Mouse (Mus musculus): ENCODE measurements around the gene Gm17617. TPM values are rescaled to one million over a fixed set of nuclear protein-coding genes. Genes with fewer than 3 reads are reported as not detected.

Gene Gm17617
- total and polyA plus RNA-seq, 3 experiments = not detected

- Histone ChIP-seq H3K27me3 (ENCODE audit: control insufficient read depth, insufficient read depth, low read length) (no peaks in the 10 kb centered on the region), H3K79me2 (replicated peaks; ENCODE audit: control insufficient read depth, insufficient read depth, low read length) (peaks cover 7% of the 10 kb centered on the region; the same call in 1 of the 2 replicates), H3K9ac (ENCODE audit: low read depth, low read length) (no peak overlapping the region), H3K36me3 (ENCODE audit: control insufficient read depth, insufficient read depth, low read length) (peaks cover 13% of the 10 kb centered on the region), H3K27ac (peak overlapping the region; percentile 68), H3K4me3 (no peak overlapping the region), H3K4me1 (ENCODE audit: control insufficient read depth, insufficient read depth, low read length) (peaks cover 12% of the 10 kb centered on the region)
- intact Hi-C loops (cut with DNase I) = loop anchor here (10.0 kb wide), 1 partner anchor 217 kb away; the partner anchor contains the start of genes Mxd3, Prelid1 and Rab24
- WGBS = 40% methylated on average over 8 of the region's 8 CpGs
- 0 out of 2 replicates have a peak, but pooled peaks have one; percentile 22 for TF ChIP-seq POLR2A (IDR thresholded peaks at IDR 0.05; ENCODE audit: insufficient read depth, low read depth, low read length)
- no peak for TF ChIP-seq CTCF (IDR thresholded peaks at IDR 0.05)
- peak; percentile 95; the same call in 1 of the 2 replicates for TF ChIP-seq EP300 (IDR thresholded peaks at IDR 0.05; ENCODE audit: insufficient read depth, low read depth, low read length)
- DNase-seq = peak; percentile 69 to 80
These were observed 25.7 kb downstream of the Gm17617 start for GRCm38 (mm10) chr13:55107694-55108093.

GRCm38 (mm10) chr13:55107116-55107515 is 26.2 kb downstream of the Gm17617 start:
- H3K27ac ChIP-seq = peak overlapping the region; percentile 68
- peaks cover 12% of the 10 kb centered on the region for H3K4me1 ChIP-seq (ENCODE audit: control insufficient read depth, insufficient read depth, low read length)
- peaks cover 13% of the 10 kb centered on the region for H3K36me3 ChIP-seq (ENCODE audit: control insufficient read depth, insufficient read depth, low read length)
- H3K27me3 ChIP-seq (ENCODE audit: control insufficient read depth, insufficient read depth, low read length) = no peaks in the 10 kb centered on the region
- peaks cover 7% of the 10 kb centered on the region; the same call in 1 of the 2 replicates for H3K79me2 ChIP-seq (replicated peaks; ENCODE audit: control insufficient read depth, insufficient read depth, low read length)
- 71% methylated on average over 4 of the region's 4 CpGs for WGBS
- no peak overlapping the region for H3K9ac ChIP-seq (ENCODE audit: low read depth, low read length)
- TF ChIP-seq EP300 (IDR thresholded peaks at IDR 0.05; ENCODE audit: insufficient read depth, low read depth, low read length) = no peak
- no peak for TF ChIP-seq POLR2A (IDR thresholded peaks at IDR 0.05; ENCODE audit: insufficient read depth, low read depth, low read length)
- TF ChIP-seq CTCF (IDR thresholded peaks at IDR 0.05) = no peak
- DNase-seq = no peak
- intact Hi-C loops (cut with DNase I) = loop anchor here (10.0 kb wide), 1 partner anchor 218 kb away; the partner anchor contains the start of genes Mxd3, Prelid1 and Rab24
- no peak overlapping the region for H3K4me3 ChIP-seq

- Histone ChIP-seq H3K4me3 (peak overlapping the region; percentile 91), H3K79me2 (replicated peaks; ENCODE audit: control insufficient read depth, insufficient read depth, low read length) (peaks cover 7% of the 10 kb centered on the region; the same call in 1 of the 2 replicates), H3K4me1 (ENCODE audit: control insufficient read depth, insufficient read depth, low read length) (peaks cover 12% of the 10 kb centered on the region), H3K27me3 (ENCODE audit: control insufficient read depth, insufficient read depth, low read length) (no peaks in the 10 kb centered on the region), H3K27ac (peak overlapping the region; percentile 80), H3K9ac (ENCODE audit: low read depth, low read length) (peak overlapping the region; percentile 91), H3K36me3 (ENCODE audit: control insufficient read depth, insufficient read depth, low read length) (peaks cover 13% of the 10 kb centered on the region)
- DNase-seq = peak; percentile 25 to 42
- intact Hi-C loops (cut with DNase I) = loop anchor here (2.0 to 10.0 kb wide), 2 partner anchors 73 to 219 kb away; partner anchors contain the start of genes Mxd3, Prelid1 and Rab24
- no peak for TF ChIP-seq POLR2A (IDR thresholded peaks at IDR 0.05; ENCODE audit: insufficient read depth, low read depth, low read length)
- TF ChIP-seq EP300 (IDR thresholded peaks at IDR 0.05; ENCODE audit: insufficient read depth, low read depth, low read length) = no peak
- TF ChIP-seq CTCF (IDR thresholded peaks at IDR 0.05) = no peak
- 12% methylated on average over 8 of the region's 8 CpGs for WGBS
These were observed 27.2 kb downstream of the Gm17617 start for GRCm38 (mm10) chr13:55105953-55106691.

- Histone ChIP-seq H3K79me2 (replicated peaks; ENCODE audit: control insufficient read depth, insufficient read depth, low read length) (peaks cover 5% of the 10 kb centered on the region; the same call in 1 of the 2 replicates), H3K4me3 (peak within 1 kb of the TSS; percentile 91), H3K4me1 (ENCODE audit: control insufficient read depth, insufficient read depth, low read length) (peaks cover 12% of the 10 kb centered on the region), H3K27me3 (ENCODE audit: control insufficient read depth, insufficient read depth, low read length) (no peaks in the 10 kb centered on the region), H3K27ac (peak within 1 kb of the TSS; percentile 80), H3K36me3 (ENCODE audit: control insufficient read depth, insufficient read depth, low read length) (peaks cover 13% of the 10 kb centered on the region), H3K9ac (ENCODE audit: low read depth, low read length) (peak within 1 kb of the TSS; percentile 91)
- intact Hi-C loops (cut with DNase I) = loop anchor here (2.0 to 10.0 kb wide), 2 partner anchors 74 to 220 kb away; partner anchors contain the start of genes Mxd3, Prelid1 and Rab24
- under 1% methylated on average over 66 of the region's 66 CpGs for WGBS
- peak; percentile 98 to 99 for DNase-seq
- TF ChIP-seq CTCF (IDR thresholded peaks at IDR 0.05) (peak; percentile 68), EP300 (IDR thresholded peaks at IDR 0.05; ENCODE audit: insufficient read depth, low read depth, low read length) (no peak), POLR2A (IDR thresholded peaks at IDR 0.05; ENCODE audit: insufficient read depth, low read depth, low read length) (peak; percentile 95)
These were observed 28.0 kb downstream of the Gm17617 start, which contains the start of gene Zfp346 for GRCm38 (mm10) chr13:55105045-55105952. Gene Zfp346, plus strand, starts transcription at chr13:55105311.

GRCm38 (mm10) chr13:55103351-55103750 is 30.0 kb downstream of the Gm17617 start:
- H3K27ac ChIP-seq = no peak overlapping the region
- no peak overlapping the region for H3K9ac ChIP-seq (ENCODE audit: low read depth, low read length)
- DNase-seq = no peak
- H3K4me1 ChIP-seq (ENCODE audit: control insufficient read depth, insufficient read depth, low read length) = peaks cover 16% of the 10 kb centered on the region
- H3K4me3 ChIP-seq = no peak overlapping the region
- 48% methylated on average over 2 of the region's 2 CpGs for WGBS
- peaks cover 3% of the 10 kb centered on the region; the same call in 1 of the 2 replicates for H3K79me2 ChIP-seq (replicated peaks; ENCODE audit: control insufficient read depth, insufficient read depth, low read length)
- intact Hi-C loops (cut with DNase I) = loop anchor here (10.0 kb wide), 1 partner anchor 221 kb away; the partner anchor contains the start of genes Mxd3, Prelid1 and Rab24
- H3K36me3 ChIP-seq (ENCODE audit: control insufficient read depth, insufficient read depth, low read length) = peaks cover 12% of the 10 kb centered on the region
- H3K27me3 ChIP-seq (ENCODE audit: control insufficient read depth, insufficient read depth, low read length) = no peaks in the 10 kb centered on the region
- TF ChIP-seq POLR2A (IDR thresholded peaks at IDR 0.05; ENCODE audit: insufficient read depth, low read depth, low read length) = no peak

Data from heart, adult 2 months (tissue).